Mouse (Mus musculus) heart, postnatal 14 days (tissue): ENCODE data around the gene Itih3. TPM values are rescaled to one million over a fixed set of nuclear protein-coding genes. Genes with fewer than 3 reads are reported as not detected.

Experiments used
- DNase-seq, 2 experiments: peaks; one replicate each; pipeline ENCODE4 v3.0.0; 2021 to 2022
- intact Hi-C: fragments of 180-260 bp; cut with DNase I; formaldehyde crosslinking; loops from one replicate; pipeline ENCODE4 v1.15.1; 2025
- long read RNA-seq, 2 experiments: library from polyadenylated mRNA; stranded (forward); transcript quantifications; one replicate each; pipeline ENCODE4 v2.0.0; 2021
- total RNA-seq, 2 experiments: library from RNA; stranded (reverse); gene quantifications; 2 replicates each; pipeline ENCODE4 v1.2.3; 2021

Itih3 gene
- total RNA-seq, result under 1 TPM; 0.39 to 0.81 TPM
- long read RNA-seq, experiment 1, result 0 reads
- long read RNA-seq, experiment 2, partial matches to known transcripts, result 0 of 1 reads
- long read RNA-seq, experiment 2, other reads (novel, unspliced or antisense), result 1 of 1 reads

GRCm38 (mm10) chr14:30923375-30924105 is at the start of gene Itih3:
Gene Itih3 (minus strand): TSS chr14:30923760.
- DNase-seq, result no peak
- intact Hi-C loops, result no loop called here

DNA sequence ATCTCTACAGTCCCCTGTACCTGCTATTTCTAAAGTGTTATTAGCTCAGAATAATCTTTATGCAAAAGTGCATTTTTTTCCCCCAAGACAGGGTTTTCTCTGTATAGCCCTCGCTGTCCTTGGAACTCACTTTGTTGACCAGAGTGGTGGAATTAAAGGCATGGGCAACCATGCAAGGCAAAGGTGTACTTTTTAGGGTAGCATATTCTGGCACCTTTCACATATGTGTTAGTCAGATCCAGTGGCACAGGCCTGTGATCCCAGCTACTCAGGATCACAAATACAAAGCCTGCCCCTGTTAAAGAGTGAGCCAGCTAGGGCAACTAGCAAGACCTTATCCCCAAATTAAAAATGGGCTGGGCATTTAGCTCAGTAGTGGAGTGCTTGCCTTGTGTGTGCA is 36.8 kb upstream of the Itih3 start:
- intact Hi-C loops, result no loop called here
- DNase-seq, result no peak

DNA sequence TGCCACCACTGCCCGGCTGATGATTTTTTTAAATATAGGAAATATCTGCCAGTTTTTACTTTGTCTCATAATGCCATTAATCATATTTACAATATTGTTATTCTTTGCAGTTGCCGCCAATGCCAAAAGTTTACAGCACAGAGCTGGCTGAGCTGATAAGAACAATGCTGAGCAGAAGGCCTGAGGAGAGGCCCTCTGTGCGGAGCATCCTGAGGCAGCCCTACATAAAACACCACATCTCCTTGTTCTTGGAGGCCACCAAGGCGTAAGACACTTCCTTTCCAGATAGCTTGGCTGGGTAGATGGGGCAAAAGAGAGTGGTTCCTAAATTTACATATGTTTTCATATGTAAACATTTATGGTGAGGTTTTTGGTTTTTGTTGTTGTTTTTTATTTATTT is 35.5 kb upstream of the Itih3 start:
- intact Hi-C loops, result no loop called here
- DNase-seq, result no peak

DNA sequence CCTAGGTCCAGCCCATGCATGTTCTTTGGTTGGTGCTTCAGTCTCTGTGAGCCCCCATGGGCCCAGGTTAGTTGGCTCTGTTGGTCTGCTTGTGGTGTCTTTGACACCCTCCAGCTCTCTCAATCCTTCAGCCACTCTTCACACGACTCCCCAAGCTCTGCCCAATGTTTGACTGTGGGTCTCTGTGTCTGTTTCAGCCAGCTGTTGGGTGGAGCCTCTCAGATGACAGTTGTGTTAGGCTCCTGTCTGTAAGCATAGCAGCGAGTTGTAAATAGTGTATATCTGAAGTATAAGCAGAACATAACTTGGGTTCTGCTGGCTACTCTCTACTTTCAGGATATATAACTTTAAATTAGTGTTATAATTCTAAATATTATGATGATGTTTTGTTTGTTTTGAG is 35.0 kb upstream of the Itih3 start:
- no peak for DNase-seq
- intact Hi-C loops, result no loop called here

- peak; percentile 96 to 97 for DNase-seq
- intact Hi-C loops, result loop anchor here (2.0 kb wide), 1 partner anchor 50 kb away; the partner anchor contains the start of genes Glt8d1 and Spcs1
Measured at GRCm38 (mm10) chr14:30951154-30951825, 27.7 kb upstream of the Itih3 start, which contains the start of gene Nek4. Gene Nek4 (plus strand): TSS chr14:30951377.

GRCm38 (mm10) chr14:30949986-30950385 is 26.4 kb upstream of the Itih3 start:
- intact Hi-C loops, result loop anchor here (2.0 kb wide), 1 partner anchor 51 kb away; the partner anchor contains the start of genes Glt8d1 and Spcs1
- DNase-seq, result no peak

DNA sequence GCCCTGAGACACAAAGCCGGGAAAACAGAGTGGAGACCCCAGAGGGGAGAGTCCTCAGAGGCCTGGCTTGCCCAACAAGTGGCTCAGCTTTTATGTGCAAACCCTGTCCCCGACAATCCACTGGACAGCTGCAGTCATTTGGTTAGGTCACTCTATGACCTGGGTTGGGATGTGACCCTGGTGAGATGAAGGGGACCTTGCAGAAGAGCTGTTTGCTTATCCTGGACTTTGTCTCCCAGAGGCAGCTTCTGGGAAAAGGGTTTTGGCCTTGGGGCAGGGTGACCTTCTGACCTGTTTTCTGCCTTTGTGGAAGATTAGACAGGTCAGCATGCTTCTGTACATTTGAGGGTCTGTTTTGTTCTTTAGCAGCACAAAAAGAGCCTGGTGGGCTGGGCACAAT is 21.2 kb upstream of the Itih3 start:
- DNase-seq, result no peak
- intact Hi-C loops, result loop anchor here (2.0 to 5.0 kb wide), 2 partner anchors 57 to 78 kb away; partner anchors contain the start of gene Itih4

DNA sequence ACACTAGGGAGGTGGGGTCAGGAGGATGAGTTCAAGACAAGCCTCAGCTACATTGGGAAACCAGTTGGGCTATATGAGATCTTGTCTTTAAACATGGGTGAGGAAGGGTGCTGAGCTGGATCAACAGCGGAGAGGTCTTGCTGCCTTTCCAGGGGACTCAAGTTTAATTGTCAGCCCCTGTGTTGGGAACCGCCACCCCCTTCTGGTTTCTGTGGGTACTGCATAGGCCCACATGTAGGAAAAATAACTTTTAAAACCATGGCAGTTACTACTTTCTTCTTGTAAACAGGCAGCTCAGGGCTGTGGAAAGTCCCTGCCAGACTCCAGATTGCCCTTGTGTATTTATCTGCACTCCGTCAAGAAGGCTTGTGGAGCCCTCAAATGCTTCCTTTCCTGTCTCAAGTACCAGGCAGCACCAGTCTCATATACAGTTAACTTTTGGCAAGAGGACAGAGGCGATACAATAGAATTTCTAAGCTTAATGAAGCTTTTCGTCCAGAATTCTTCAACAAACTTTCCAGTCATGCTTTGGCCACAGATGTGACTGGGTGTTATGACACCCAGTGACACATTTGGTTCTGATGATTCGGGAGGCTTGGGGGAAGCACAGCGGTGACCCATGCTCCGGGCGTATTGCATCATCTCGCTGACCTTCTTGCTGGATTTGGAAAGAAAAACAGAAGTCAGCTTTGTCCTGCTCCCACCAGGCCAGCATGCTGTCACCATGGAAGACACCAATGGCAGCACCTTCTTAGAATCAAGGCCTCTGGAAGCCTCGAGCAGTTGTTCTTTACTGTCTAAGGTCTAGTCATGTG is 20.5 kb upstream of the Itih3 start:
- DNase-seq, result peak; percentile 61 to 80
- intact Hi-C loops, result loop anchor here (2.0 to 5.0 kb wide), 2 partner anchors 57 to 77 kb away; partner anchors contain the start of gene Itih4

- DNase-seq, result no peak
- intact Hi-C loops, result loop anchor here (5.0 kb wide), 1 partner anchor 56 kb away; the partner anchor contains the start of gene Itih4
Measured at GRCm38 (mm10) chr14:30943038-30943437, 19.5 kb upstream of the Itih3 start, which contains the start of gene Itih1. Gene Itih1 (minus strand): TSS chr14:30943289.

GRCm38 (mm10) chr14:30942254-30942653 is 18.7 kb upstream of the Itih3 start:
- intact Hi-C loops, result loop anchor here (5.0 kb wide), 1 partner anchor 55 kb away; the partner anchor contains the start of gene Itih4

GRCm38 (mm10) chr14:30933351-30933750 is 9.8 kb upstream of the Itih3 start:
- no peak for DNase-seq
- intact Hi-C loops, result no loop called here

More at GRCm38 (mm10) chr14:30942254-30942653, 18.7 kb upstream of the Itih3 start:
- DNase-seq, result no peak

DNA sequence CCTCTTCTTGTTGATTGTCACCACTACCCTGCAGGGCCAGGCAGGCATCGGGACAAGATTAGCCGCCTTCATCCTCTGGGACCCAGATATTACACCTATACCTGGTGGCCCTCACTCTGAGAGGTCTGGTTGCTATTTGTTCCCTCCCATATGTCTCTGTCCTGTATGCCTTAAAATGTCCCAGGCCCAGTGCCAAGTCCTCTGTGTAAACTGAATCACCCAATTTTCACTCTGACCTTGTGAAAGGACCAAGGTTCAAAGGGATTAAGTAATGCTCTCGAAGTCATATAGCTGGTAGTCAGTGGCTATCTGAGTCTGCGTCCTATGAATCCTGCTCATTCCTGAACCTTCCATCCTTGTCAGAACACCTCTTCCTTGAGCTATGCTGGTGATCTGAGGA is 6.8 kb upstream of the Itih3 start:
- intact Hi-C loops, result no loop called here
- no peak for DNase-seq

DNA sequence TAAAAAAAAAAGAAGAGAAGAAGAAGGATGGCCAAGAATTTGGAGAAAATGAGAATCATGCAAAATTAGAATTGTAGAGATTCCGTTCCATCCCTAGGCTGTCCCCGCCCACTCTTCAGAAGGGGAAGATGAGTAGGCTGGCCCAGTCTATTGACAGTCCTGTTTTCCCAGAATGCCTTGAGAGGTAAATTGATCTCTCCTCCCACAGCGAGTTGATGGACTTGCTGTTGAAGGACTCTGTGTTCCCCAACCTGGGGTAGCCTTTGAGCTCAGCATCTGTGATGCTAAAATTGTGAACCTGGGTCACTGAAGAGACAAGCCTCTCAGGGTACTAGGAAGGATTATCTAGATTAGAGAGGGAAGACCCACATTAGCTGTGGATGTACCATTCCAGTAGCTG is 1.9 kb upstream of the Itih3 start:
- no peak for DNase-seq
- intact Hi-C loops, result no loop called here

DNA sequence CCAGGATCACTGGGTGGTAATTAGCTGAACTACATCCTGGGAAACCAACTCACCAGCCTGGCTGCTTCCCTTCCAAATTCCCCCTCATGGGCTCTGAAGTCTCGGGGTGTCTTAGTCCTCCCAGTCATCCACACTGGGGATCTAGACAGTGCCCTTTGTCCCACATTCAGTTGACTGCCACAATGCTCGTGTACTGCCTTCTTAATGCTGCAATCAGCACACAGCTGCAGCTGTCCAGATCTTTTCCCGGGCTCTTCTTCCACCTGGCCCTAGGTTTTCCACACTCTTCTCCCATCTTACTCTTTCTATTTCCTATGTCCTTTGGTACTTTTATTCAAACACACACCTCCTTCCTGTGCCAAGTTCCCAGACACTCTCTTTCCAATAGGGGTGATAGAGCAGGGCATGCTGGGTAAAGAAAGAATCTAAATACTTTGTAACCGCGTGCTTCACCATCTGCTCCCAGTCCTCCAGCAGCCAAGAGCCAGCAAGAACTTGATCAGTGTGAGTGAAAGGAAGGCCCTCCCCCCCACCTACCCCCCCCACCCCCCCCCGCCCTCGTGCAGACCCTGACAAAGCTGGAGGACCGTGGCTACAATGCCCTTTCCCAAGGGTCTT is 1.4 kb downstream of the Itih3 start:
- DNase-seq, result no peak
- intact Hi-C loops, result no loop called here

GRCm38 (mm10) chr14:30916516-30916915 is 7.0 kb downstream of the Itih3 start:
- intact Hi-C loops, result no loop called here
- DNase-seq, result no peak

DNA sequence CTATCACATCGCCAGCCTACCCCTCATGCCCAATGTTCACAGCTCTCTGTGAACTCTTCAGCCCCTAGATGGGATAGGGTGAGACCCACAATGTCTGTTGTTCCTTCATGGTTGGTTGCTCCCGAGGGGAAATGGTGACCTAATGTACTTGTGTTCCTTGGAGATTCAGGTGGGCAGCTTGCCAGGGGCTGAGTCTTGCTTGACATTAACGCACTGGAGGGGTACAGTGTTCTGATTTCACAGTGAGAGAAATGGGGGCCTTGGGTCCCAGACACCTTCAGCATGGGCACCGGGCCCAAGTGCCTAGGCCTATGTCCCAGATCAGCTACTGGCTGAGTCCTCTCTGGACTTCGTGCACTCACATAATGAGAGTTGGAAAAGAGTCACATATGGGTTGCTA is 10.2 kb downstream of the Itih3 start:
- DNase-seq, result no peak
- intact Hi-C loops, result no loop called here

- intact Hi-C loops, result no loop called here
- DNase-seq, result no peak
Measured at GRCm38 (mm10) chr14:30912641-30913040, 10.9 kb downstream of the Itih3 start.

DNA sequence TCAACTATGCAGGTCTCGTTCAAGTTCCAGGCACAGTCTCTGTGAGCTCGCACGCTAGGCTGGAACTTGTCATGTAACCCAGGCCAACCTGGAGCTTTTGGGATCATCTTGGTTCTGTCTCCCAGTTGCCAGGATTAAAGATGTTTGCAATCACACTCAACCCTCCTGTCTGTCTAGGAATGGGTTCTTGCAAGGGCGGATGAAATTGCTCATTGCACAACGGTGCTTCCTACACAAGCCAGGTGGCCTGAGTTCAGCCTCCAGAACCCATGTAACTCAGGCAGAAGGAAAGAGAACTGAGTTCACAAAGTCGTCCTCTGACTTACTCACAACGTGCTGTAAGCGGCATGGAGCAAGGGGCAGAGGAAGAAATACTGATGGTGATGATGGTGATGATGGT is 12.4 kb downstream of the Itih3 start:
- DNase-seq, result no peak
- intact Hi-C loops, result no loop called here

DNA sequence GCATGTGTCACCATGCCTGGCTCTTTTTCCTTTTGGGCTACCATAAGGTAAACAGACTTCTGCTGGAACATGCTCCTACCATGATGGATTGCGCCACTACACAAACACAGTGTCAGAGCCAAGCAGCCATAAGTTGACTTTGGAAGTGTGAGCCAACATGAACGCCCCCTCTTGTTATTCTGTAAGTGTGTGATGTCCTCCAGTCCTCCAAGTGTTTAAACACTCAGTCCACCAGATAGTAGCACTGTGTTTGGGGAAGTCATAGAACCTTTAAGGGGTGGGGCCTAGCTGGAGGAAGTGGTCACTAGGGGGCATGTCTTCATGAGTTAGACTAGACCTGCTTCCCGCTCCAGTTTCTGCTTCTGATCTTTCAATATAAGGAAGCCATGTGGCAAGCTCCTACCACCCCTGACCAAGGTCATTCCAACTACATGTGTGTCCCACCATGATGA is 15.7 kb downstream of the Itih3 start:
- intact Hi-C loops, result no loop called here
- DNase-seq, result no peak

DNA sequence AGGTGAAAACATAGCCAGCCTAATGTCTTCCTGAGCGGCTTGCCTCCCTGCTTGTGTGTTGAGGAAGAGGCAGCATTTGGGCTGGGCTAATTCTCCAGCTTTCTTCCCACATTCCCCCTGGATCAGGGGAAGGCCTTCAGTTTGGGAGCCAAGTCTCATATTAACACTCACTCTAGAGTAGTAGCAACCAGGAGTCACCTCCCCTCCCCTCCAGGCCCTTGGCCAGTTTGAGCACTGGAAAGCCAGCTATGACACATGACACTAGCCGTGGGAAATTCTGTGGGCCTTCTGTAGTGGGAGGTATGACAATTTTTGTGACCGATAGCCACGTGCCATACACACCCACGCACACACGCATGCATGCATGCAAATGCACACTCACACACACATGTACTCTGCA is 17.6 kb downstream of the Itih3 start:
- no peak for DNase-seq
- intact Hi-C loops, result no loop called here
